Mouse (Mus musculus): ENCODE data around the gene Mical2. TPM values are rescaled to one million over a fixed set of nuclear protein-coding genes. Genes with fewer than 3 reads are reported as not detected.
A peak's percentile ranks its signal among the peaks of the same experiment; 100 is the strongest.

Mical2 gene
- polyA plus RNA-seq, 1 experiment from 2014 or later: 134 TPM

DNA sequence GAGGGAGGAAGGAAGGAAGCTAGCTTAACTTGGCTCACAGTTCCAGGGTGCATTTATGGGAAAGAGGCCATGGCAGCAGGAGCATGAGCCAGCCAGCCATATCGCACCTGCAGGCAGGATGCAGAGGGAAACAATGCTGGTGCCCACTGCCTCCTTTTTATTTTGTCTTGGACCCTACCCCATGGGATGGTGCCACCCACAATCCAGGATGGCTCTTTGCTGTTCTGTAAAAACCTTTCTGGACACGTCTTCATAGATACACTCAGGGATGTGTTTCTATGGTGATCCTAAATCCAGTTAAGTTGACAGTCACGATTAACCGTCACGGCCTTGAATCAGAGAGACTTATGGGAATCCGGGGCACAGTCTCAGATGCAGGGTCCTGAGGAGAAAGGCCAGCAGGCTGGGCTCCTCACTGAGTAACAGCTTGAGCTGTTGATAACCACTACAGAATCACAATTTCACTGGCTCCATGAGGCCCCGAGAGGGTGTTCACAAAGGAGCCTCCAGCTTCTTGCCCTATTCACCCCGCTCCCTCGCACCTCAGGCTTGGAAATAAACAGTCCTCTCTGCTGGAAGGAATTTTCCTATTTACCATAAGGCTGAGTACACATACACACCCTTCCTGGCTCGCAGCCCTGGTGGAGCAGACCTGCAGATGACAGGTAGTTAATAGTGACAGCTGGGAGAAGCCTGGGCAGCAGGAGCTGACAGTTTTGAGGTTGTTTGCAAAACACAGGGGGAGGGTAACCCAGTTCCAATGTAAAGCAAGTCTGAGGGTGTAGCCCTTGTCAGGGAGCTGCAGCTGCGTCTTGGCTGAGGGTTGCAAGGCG lies 218.7 kb downstream of the Mical2 start:
- ATAC-seq (replicated peaks; ENCODE audit: insufficient number of reproducible peaks, insufficient read depth, low FRiP score, low read depth): 0 out of 2 replicates have a peak, but pooled peaks have one; percentile 58
- peaks cover 55% of the 10 kb centered on the region for H3K4me1 ChIP-seq (replicated peaks)
- H3K4me3 ChIP-seq: no peak overlapping the region
- no peaks in the 10 kb centered on the region for H3K27me3 ChIP-seq
- no peaks in the 10 kb centered on the region for H3K36me3 ChIP-seq
- H3K27ac ChIP-seq: peak overlapping the region; percentile 14
- H3K9ac ChIP-seq: no peak overlapping the region
- H3K9me3 ChIP-seq (replicated peaks): no peaks in the 10 kb centered on the region
- 31% methylated on average over 12 of the region's 12 CpGs for WGBS
- H3K4me2 ChIP-seq: peak overlapping the region; percentile 29

DNA sequence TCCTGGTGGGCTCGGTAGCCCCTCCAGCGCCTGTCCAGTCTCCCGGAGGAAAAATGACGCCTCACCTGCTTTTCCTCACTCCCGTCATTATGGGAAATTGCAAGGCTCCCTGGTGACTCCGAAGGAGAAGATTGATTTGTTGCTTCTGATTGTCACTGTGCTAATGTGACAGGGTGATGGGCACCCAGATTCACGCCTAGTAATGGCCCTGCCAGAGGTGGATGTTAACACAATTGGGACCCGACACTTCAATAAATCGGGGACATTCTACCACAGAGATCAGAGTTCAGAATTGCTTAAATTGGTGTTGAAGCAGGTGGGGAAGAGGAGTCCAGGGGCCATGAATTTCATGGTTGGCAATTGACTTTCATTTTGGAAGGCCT lies 219.3 kb downstream of the Mical2 start:
- Histone ChIP-seq H3K27ac (peak overlapping the region; percentile 14), H3K9me3 (replicated peaks) (no peaks in the 10 kb centered on the region), H3K4me3 (no peak overlapping the region), H3K4me1 (replicated peaks) (peaks cover 51% of the 10 kb centered on the region), H3K27me3 (no peaks in the 10 kb centered on the region), H3K36me3 (no peaks in the 10 kb centered on the region), H3K4me2 (peak overlapping the region; percentile 29), H3K9ac (no peak overlapping the region)
- no peak for ATAC-seq (replicated peaks; ENCODE audit: insufficient number of reproducible peaks, insufficient read depth, low FRiP score, low read depth)
- WGBS: 33% methylated on average over 9 of the region's 9 CpGs

DNA sequence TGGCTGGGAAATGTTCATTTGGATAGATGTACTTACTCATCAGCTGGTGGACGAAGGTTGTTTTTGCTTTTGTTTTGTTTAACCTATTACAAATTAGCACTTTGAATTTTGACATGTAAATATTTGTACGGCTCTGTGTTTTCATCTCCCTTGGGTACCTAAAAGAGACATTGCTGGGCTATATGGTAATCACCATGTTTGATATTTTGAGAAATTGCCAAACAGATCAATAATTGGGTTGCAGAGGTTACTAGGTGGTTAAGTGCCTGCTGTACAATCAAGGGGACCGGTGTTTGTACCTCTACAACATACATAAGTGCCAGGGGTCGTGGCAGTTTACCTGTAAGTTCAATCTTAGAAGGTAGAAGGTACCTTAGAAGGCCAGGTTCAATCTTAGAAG lies 220.8 kb downstream of the Mical2 start:
- Histone ChIP-seq H3K27ac (no peak overlapping the region), H3K27me3 (no peaks in the 10 kb centered on the region), H3K4me3 (no peak overlapping the region), H3K4me1 (replicated peaks) (peaks cover 39% of the 10 kb centered on the region), H3K36me3 (no peaks in the 10 kb centered on the region), H3K9me3 (replicated peaks) (no peaks in the 10 kb centered on the region), H3K9ac (no peak overlapping the region), H3K4me2 (no peak overlapping the region)
- no peak for ATAC-seq (replicated peaks; ENCODE audit: insufficient number of reproducible peaks, insufficient read depth, low FRiP score, low read depth)
- 86% methylated on average over 4 of the region's 4 CpGs for WGBS

DNA sequence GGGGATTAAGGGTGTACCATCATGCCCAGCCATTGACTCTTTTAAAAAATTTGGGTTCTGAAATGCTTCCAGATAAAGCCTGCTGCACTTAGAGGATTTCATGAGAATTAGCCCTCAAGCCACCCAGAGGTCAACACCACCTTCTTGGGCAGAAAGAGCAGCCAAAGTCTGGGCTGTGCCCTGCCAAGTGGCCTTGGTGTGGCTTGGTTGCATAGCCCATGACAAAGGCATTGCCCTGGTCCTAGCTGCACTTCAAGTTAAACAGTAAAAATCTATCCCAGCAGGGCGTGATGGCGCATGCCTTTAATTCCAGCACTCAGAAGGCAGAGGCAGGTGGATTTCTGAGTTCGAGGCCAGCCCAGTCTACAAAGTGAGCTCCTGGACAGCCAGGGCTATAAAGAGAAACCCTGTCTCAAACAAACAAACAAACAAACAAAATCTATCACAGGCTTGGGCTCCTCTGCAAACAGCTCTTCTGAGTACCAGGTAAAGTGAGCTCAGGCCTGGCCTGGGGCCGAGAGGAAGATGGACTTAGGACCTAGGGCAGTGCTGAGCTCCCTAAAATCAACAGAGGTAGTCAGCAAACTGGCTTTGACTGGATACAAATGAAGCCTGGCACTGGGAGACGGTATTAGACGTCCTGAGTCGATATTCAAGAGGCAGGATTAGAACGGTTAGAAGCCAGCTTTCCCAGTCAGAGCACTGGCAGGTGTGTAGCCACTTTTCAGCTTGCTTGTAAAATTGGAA lies 224.5 kb downstream of the Mical2 start:
- H3K27me3 ChIP-seq: no peaks in the 10 kb centered on the region
- H3K4me2 ChIP-seq: no peak overlapping the region
- no peaks in the 10 kb centered on the region for H3K36me3 ChIP-seq
- H3K4me1 ChIP-seq (replicated peaks): peaks cover 22% of the 10 kb centered on the region
- no peak overlapping the region for H3K9ac ChIP-seq
- no peak for ATAC-seq (replicated peaks; ENCODE audit: insufficient number of reproducible peaks, insufficient read depth, low FRiP score, low read depth)
- no peak overlapping the region for H3K27ac ChIP-seq
- H3K4me3 ChIP-seq: no peak overlapping the region
- WGBS: 87% methylated on average over 8 of the region's 8 CpGs
- no peaks in the 10 kb centered on the region for H3K9me3 ChIP-seq (replicated peaks)

DNA sequence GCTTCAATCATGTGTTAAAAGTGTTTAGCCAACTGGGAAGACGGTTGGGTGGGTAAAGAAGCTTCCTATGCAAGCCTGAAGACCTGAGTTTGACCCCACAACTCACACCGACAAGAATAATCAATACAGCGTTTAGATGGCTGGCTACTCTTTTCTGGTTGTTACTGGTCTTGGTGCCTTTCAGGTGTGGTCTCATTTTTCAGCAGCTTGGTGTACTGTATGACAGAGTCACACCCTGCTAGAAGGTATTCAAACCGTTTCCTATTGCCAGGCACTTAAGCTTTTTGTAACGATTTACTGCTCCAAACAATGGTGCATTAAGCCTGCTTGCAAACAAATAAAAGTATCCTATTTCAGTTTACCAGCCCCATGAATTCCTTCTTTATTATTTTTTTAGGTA lies 226.8 kb downstream of the Mical2 start:
- Histone ChIP-seq H3K4me2 (no peak overlapping the region), H3K4me1 (replicated peaks) (peaks cover 29% of the 10 kb centered on the region), H3K27ac (no peak overlapping the region), H3K9me3 (replicated peaks) (no peaks in the 10 kb centered on the region), H3K9ac (no peak overlapping the region), H3K4me3 (no peak overlapping the region), H3K27me3 (no peaks in the 10 kb centered on the region), H3K36me3 (no peaks in the 10 kb centered on the region)
- ATAC-seq (replicated peaks; ENCODE audit: insufficient number of reproducible peaks, insufficient read depth, low FRiP score, low read depth): no peak
- 68% methylated on average over 5 of the region's 5 CpGs for WGBS

DNA sequence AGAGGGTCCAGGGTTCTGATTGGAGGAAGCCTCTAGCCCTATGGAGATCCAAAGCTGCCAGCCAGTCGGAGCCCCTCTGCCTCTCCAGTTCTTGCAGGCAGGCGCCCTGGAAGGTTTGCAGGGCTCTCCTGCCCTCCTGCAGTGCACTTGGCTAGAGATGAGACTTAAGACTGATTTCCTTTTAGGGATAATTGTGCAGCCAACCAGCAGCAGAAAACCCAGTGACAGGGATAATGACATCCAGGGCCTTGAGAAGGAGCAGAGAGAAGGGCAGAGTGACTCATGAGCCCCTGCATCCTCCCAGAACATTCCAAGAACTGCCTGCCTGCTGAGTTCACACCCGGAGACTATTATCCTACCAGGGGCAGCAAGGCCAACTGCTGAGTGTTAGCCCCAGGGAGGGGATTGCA lies 228.2 kb downstream of the Mical2 start:
- H3K36me3 ChIP-seq: no peaks in the 10 kb centered on the region
- H3K9me3 ChIP-seq (replicated peaks): no peaks in the 10 kb centered on the region
- no peaks in the 10 kb centered on the region for H3K27me3 ChIP-seq
- H3K4me3 ChIP-seq: no peak overlapping the region
- H3K4me1 ChIP-seq (replicated peaks): peaks cover 39% of the 10 kb centered on the region
- peak overlapping the region; percentile 62 for H3K27ac ChIP-seq
- H3K4me2 ChIP-seq: no peak overlapping the region
- 25% methylated on average over 3 of the region's 3 CpGs for WGBS
- H3K9ac ChIP-seq: 0 out of 2 replicates have a peak overlapping the region, but pooled peaks have one; percentile 7
- ATAC-seq (replicated peaks; ENCODE audit: insufficient number of reproducible peaks, insufficient read depth, low FRiP score, low read depth): peak; percentile 29; the same call in 1 of the 2 replicates

DNA sequence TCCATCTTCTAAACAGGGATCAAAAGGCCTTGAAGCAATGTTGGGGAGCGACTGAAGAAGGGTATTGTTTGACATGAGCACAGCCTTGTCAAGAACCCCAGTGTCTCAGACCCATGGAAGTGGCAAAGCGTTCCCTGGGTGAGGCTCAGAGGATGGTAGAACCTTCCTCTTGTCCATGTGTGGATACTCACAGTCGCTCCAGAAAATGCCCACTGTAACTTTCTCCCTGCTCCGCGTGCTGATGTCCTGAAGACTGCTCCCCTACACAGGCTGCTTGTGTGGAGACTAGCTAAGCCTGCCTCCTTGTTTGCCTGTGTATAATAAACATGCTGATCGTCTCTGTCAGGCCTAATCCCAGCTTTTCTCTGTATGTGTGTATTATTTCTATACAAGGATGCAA lies 228.7 kb downstream of the Mical2 start:
- 58% methylated on average over 6 of the region's 6 CpGs for WGBS
- Histone ChIP-seq H3K9ac (no peak overlapping the region), H3K9me3 (replicated peaks) (no peaks in the 10 kb centered on the region), H3K27me3 (no peaks in the 10 kb centered on the region), H3K4me3 (no peak overlapping the region), H3K36me3 (no peaks in the 10 kb centered on the region), H3K4me2 (no peak overlapping the region), H3K4me1 (replicated peaks) (peaks cover 40% of the 10 kb centered on the region), H3K27ac (peak overlapping the region; percentile 62)
- ATAC-seq (replicated peaks; ENCODE audit: insufficient number of reproducible peaks, insufficient read depth, low FRiP score, low read depth): no peak

DNA sequence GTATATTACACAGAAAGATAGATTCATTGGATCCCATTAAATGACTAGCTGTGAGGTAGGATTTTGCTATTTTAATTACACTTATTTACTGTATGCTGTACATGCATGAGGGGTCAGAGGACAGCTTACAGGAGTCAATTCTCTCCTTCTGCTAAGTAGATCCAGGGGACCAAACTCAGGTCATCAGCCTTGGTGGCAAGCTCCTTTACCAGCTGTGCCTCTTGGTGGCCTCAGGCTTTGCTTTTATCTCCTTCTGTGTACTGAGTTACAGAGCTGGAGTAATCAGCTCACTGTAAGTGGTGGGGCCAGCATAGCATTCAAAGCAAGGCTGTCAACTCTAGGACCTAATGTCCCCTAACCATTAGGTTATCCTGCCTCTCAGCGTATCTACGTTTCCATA lies 229.3 kb downstream of the Mical2 start:
- Histone ChIP-seq H3K4me1 (replicated peaks) (peaks cover 40% of the 10 kb centered on the region), H3K4me2 (no peak overlapping the region), H3K27me3 (no peaks in the 10 kb centered on the region), H3K36me3 (no peaks in the 10 kb centered on the region), H3K27ac (0 out of 2 replicates have a peak overlapping the region, but pooled peaks have one; percentile 62), H3K9me3 (replicated peaks) (no peaks in the 10 kb centered on the region), H3K4me3 (no peak overlapping the region), H3K9ac (no peak overlapping the region)
- no peak for ATAC-seq (replicated peaks; ENCODE audit: insufficient number of reproducible peaks, insufficient read depth, low FRiP score, low read depth)
- WGBS: 71% methylated on average over 2 of the region's 2 CpGs

DNA sequence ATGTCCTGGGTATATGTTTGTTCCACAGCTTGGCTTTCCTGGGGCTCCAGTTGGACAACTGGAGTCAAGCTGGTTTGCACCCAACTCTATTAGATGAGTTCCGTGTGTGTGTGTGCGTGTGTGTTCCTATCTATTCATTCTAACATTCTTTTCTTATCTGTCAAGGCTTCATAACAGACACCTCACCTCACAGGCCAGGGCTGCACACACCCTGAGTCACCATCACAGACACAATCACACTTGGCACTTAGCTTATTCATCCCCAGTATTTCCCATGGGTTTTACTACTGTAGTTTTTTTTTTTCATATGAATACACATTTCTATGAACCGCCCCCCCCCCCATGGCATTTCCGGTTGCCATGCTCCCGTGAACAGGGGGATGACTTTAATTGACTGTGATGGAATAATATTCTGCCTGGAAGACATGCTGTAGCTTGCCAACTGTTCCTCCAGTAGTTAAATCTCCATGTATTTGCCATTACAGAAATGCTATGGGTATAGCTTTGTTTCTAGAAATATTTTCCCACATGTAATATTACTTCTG lies 230.0 kb downstream of the Mical2 start:
- Histone ChIP-seq H3K36me3 (no peaks in the 10 kb centered on the region), H3K27ac (no peak overlapping the region), H3K4me3 (no peak overlapping the region), H3K9ac (no peak overlapping the region), H3K27me3 (no peaks in the 10 kb centered on the region), H3K4me1 (replicated peaks) (peaks cover 40% of the 10 kb centered on the region), H3K4me2 (no peak overlapping the region), H3K9me3 (replicated peaks) (no peaks in the 10 kb centered on the region)
- no peak for ATAC-seq (replicated peaks; ENCODE audit: insufficient number of reproducible peaks, insufficient read depth, low FRiP score, low read depth)
- WGBS: 52% methylated on average over 5 of the region's 5 CpGs

DNA sequence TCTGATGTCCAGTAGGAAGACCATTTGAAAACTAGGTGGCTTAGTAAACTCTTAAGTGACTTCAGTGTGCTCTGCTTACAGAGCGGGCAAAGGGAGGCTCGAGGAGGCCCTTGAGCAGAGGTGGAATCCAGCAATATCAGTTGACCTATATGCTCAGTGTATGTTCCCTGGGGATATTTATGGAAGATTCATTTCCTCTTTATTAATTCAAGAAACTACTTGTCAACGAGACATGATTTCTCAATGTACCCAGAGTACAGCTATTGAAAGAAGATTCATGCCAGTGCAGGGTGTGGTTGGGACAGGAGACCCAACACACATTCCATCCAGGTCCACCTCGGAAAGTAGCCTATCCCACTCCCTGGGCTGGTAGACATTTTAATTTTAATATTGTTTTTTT lies 231.7 kb downstream of the Mical2 start:
- Histone ChIP-seq H3K4me1 (replicated peaks) (peaks cover 45% of the 10 kb centered on the region), H3K4me2 (no peak overlapping the region), H3K4me3 (no peak overlapping the region), H3K27ac (no peak overlapping the region), H3K9me3 (replicated peaks) (no peaks in the 10 kb centered on the region), H3K36me3 (no peaks in the 10 kb centered on the region), H3K27me3 (no peaks in the 10 kb centered on the region), H3K9ac (no peak overlapping the region)
- no peak for ATAC-seq (replicated peaks; ENCODE audit: insufficient number of reproducible peaks, insufficient read depth, low FRiP score, low read depth)
- 81% methylated on average over 4 of the region's 4 CpGs for WGBS

DNA sequence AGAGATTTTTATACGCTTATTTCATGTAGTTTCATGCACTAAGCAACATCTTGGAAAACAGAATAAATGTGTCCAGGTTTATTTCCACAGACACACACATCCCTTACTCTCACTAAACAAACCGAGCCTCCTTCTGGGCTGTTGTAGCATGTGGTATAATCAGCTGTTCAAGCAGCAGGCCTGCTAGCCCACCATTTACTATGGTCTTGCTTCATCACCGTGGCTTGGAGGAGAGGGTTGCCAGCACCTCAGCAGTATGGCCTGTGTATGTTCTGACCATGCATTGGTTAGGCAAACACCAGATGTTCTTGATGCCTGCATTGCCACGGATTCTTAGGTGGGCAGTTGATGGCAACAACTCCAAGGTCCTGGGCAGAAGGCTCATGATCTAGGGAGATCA lies 232.3 kb downstream of the Mical2 start:
- no peaks in the 10 kb centered on the region for H3K27me3 ChIP-seq
- H3K9me3 ChIP-seq (replicated peaks): no peaks in the 10 kb centered on the region
- ATAC-seq (replicated peaks; ENCODE audit: insufficient number of reproducible peaks, insufficient read depth, low FRiP score, low read depth): no peak
- no peak overlapping the region for H3K4me2 ChIP-seq
- peaks cover 50% of the 10 kb centered on the region for H3K4me1 ChIP-seq (replicated peaks)
- H3K4me3 ChIP-seq: no peak overlapping the region
- WGBS: 84% methylated on average over 4 of the region's 4 CpGs
- H3K36me3 ChIP-seq: no peaks in the 10 kb centered on the region
- H3K9ac ChIP-seq: no peak overlapping the region
- H3K27ac ChIP-seq: no peak overlapping the region
